Mouse (Mus musculus) kidney, adult 18-20 months (tissue): ENCODE results near the gene Rbm46.

Source experiments
- DNase-seq: peaks from one replicate; pipeline ENCODE4 v3.0.0; 2021

Rbm46 gene

DNA sequence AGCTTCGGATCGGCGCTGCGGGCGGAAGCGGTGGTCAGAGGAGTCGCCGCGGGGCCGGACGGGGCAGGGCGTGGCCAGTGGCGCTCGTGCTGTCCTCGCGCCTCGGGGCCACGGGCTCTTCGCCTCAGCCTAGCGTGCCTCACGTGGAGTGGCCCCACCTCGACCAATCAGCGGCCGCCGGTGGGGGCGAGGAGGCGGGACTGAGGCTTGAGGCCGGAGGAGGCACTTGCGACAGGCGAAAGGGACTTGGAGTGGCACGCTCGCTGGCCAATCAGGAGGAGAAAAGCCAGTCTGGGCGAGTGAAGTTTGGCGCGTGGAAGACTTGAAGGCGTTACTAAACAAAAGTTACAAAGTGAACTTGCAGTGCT is at the start of gene Rbm46:
Rbm46 (minus strand) TSS at position 112 of the 368 bp plus-strand sequence.
- peak; percentile 56 for DNase-seq

DNA sequence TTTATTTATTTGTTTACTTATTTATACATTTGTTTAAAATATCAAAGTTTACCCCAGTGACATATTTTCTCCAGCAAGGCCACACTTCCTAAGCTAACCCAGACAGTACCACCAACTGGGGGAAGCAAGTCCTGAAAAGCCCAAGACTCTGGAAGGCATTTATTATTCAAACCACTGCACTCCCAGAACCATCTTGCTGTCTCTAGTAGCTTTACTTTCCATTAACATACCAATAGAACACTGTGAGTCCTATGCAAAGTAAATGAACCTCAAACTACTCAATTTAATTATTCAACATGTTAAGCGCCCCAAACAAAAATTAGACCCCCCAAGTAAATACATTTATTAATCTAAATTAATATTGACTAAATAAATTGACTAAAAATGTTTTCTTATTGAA is 39.3 kb upstream of the Rbm46 start:
- DNase-seq, result no peak

DNA sequence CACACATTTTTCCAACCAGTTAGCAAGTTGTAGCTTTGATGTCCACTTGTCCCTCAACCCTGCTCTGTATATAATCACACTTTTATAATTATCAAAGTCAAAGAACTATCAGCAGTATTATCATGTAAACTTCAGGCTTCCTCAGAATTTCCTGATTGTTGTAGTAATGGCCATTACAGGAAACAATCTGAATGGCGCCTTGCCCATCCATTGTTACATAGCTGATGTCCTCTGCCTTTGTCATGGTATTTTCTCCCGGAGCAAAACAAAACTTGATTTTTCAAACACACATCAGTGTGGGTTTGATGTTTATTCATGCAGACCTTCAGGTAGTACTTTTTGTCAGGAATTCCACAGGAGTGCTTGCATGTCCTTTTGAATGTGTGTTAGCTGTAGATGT is 32.4 kb upstream of the Rbm46 start:
- DNase-seq, result no peak

DNA sequence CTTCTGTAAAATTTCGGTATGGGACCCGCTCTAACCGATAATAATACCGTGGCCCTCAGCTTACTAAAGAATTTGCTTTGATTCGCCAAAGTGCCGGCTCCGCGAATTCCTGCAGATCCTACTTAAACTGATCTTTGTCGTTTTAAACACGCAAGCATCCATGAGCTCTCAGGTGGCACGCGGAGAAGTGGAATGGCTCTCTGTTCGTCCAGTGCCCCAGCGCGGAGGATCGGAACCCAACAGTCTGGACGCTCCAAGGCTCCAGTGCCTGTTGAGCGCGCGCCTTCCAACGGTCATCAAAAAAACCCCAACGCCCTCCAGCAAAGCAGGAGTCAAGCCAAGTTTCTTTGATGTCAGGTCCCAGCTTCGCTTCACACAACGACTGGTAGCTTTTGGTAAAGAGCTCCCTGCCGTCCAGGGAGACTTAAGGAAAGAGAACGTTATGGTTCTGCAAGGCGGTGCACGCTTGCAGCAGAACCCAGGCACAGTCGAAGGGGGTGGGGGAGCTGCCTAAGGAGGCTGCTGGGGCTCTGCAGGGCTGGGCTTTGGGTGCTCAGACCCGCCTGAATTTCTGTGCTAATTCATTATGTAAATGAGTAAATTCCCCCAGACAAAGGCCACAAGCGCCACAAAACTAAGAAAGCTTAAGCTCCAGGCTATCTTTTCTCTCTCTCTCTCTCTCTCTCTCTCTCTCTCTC is 28.1 kb upstream of the Rbm46 start:
- no peak for DNase-seq

DNA sequence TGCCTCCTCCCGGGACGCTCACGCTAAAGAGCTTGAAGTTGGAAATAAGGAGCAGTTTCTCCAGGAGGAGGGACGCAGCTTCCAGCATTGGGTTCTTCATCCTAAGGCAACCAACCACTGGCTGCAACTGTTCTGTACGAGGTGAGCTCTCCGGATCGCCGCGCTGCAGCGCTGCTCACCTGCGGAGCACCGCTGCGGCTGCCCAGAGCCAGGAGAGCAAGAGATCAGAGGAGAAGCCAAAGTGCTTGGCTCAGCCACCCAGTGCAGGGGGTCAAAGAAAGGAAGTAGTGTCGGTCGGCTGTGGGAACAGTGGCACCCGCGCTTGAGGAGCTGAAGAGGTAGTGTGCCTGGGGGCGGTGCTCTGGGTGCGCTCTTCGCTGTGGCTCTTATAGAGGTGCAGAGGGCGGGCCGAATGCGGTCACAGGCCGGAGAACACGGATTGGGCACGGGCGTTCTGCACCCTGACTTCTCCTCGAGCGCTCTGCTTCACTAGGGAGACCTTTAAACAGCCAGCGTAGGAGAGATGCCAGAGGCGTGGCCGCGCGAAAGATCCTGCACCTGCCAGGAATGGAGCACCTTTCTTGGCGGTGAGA is 27.4 kb upstream of the Rbm46 start, which contains the start of gene Lrat:
Lrat (minus strand) TSS at position 361 of the 593 bp plus-strand sequence.
- peak; percentile 65 for DNase-seq

DNA sequence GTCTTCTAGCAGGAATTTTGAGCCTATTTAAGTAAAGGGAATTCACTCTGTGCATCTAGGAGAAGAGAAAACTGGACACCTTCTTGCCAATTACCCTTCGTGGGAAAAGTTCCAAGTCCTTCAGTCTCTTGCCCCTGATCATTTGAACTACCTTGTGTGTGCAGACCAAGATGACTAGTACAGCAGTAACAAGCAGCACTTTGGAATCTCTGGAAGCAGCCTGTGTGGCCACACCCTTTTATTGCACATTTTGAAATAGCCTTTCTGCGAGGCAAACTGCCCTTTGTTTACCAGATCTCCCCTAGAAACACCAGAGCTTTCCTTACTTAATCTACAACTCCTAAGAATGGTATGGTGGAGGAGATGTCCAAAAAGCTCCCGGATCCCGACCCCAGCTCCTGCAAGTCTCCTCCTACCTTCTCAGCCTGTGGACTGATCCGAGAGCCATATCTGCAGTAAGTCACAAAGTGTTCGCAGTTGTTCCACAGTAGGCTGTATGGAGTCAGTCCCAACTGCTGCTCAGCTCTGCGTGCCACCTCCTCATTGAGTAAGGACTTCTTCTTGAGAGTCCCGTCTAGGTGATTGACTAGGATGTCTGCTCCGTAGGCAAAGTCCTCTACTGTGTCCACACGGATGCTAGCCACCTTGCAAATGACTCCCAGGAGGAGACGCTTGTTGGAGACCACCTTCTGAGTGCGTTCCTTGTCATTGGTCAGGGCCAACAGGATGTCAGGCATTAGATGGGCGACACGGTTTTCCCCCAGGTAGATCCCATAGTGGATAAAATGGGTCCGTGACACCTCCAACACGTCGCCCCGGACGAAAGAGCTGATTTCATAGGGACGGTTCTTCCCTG is 26.7 kb upstream of the Rbm46 start:
- no peak for DNase-seq

- no peak for DNase-seq
Measured at GRCm38 (mm10) chr3:82888842-82889241, 12.6 kb upstream of the Rbm46 start.

- DNase-seq, result no peak
Measured at GRCm38 (mm10) chr3:82877258-82877657, 975 bp upstream of the Rbm46 start.

DNA sequence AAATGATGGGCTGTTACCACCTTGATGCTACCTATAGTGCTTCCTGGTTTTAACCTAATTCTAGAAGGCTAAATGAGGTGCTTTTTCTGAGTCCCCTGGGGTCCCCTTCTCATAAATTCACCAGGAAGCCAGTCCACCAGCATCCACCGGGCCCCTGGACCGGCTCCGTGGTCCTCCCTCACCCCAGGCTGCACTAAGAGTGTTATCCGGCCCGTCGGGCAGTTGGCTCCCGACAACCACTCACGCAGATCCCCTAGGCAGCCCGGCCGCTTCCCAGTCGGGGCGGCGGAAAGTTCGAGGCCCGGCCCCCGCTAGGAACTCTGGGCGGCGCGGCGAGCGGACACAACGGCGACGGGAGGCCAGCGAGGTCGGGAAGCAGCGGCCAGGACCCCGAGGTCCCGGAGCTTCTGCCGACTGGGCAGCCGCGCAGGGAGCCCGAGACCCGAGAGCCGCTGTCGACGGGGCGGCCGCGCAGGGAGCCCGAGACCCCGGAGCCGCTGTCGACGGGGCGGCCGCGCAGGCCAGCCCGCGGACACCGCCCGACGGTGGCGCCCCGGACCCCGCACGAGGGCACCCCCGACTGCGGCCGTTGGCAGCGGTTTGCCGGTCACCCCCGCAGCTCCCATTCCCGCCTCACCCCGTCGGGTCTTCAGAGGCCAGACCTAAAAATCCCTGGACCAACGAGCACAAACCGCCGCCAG is 462 bp downstream of the Rbm46 start:
- no peak for DNase-seq

DNA sequence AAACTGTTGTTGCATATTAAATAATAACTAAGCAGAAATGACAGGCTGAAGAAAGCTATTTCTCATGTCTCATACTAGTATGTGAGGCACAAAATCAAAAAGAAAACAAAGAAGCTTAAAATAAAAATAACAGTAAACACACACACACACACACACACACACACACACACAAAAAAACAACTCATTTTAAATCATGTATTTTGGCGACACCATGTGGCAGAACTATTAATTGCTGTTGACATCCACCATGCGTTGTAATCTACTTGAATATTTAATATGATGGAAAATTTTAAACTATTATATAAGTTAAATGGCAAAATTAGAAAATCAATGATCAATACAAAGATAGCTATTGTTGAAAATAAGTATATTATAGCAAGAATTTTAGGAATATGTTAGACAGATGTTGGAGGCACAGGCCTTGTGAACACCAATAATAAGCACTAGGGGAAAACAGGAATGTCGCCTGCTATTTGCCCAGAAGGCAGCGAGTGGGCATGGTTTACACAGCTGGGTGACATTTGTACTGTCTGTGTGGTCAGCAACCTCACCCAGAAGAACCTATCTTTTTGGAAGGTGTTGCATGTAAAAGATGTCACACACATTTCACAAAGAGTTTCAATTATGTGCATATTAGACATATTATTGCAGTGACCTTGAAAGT is 18.7 kb downstream of the Rbm46 start:
- DNase-seq, result no peak

DNA sequence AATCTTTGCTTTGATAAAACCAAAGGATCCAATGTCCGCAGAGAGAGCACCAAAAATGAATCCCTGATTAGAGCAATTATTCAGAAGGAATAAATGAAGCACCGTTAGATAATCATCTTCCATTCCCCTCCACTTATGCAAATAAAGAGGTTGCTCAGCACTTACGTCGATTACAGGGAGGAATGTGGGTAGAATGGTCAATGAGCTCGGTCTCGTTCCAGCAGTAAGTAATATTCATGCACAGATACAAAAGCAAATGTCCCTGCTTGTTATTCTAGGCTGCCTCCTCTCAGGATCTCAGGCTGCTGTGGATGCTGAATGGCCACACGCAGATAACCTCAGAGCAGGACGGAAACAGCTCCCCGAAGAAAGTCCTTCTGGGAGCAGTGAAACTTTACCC is 51.1 kb downstream of the Rbm46 start:
- no peak for DNase-seq

DNA sequence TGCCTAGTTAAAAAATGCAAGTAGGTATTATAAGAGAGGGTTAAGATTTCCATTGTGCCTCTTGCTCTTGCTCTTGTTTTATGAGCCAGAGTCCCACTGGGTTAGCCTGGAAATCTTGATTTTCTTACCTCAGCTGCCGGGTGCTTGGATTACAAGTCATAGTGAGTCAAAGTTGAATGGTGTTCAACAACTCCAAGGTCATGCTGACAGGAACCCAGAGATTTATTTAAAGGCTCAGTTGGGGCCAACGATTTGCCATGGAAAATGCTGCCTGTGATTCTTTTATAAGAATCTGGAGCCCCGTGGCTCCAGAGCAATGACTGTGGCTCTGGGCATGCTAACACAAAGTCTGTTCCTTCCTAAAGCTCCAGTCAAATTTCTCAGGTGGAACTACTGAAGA is 64.4 kb downstream of the Rbm46 start:
- no peak for DNase-seq

DNA sequence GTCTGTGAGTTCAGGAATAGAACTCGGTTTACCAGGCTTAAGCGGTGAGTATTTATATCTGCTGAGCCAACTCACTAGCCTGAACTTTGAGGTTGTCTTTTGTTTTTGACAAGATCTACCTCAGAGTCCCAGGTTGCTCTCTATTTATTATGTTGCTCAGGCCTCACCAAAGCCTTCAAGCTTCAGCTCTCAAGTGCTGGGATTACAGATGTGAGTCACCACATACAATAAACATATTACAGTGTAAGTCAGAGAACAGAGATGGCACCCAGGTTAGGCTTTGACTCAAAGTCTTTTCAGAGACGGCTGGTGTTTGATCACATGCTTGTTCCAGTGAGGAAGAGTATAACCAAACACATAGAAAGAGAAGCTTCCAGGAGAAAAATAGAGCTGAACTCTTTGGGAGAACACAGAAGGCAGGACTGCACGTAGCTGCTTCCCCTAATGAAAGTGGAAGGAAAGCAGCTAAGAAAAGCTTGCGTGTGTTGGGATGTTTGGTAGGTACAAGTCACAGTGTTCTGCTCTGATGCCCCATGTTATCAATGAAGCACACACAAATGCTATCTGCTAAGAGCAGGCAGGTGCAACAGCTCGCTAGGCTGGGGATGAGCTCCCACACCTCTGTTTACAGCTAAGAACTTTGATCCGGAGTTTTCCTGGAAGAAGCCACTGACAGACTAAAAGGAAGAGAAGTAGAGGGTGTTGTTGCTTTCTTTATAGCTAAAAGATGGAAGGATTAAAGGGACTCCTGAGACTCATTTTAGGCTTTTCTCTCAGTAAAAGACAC is 65.8 kb downstream of the Rbm46 start:
- DNase-seq, result no peak

- no peak for DNase-seq
Measured at GRCm38 (mm10) chr3:82809769-82810168, 66.5 kb downstream of the Rbm46 start.

DNA sequence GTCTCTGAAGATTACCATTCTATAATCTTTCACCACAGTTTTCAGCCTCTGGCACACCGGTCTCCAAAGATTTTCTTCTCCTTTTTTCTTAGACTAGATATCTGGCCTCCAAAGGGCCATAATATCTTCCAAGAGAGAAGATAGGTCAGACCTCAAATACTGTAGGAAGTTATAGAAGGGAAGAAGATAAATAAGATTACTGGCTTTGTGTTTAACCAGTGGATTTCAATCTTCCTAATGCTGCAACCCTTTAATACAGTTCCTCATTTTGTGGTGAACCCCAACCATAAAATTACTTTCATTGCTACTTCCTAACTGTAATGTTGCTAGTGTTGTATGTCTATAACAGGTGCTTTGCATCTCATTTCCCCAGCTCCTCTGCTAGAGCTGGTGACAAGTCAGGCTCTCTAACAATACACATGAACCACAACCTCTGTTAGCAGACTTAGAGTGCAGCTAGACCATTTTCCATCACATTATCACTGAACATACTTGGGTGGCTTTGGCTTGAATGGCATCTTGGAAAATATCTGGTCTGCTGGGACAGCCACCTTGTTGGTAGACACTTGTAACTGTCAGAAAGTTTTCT is 67.9 kb downstream of the Rbm46 start:
- no peak for DNase-seq

- DNase-seq, result no peak
Measured at GRCm38 (mm10) chr3:82805291-82805690, 71.0 kb downstream of the Rbm46 start.

DNA sequence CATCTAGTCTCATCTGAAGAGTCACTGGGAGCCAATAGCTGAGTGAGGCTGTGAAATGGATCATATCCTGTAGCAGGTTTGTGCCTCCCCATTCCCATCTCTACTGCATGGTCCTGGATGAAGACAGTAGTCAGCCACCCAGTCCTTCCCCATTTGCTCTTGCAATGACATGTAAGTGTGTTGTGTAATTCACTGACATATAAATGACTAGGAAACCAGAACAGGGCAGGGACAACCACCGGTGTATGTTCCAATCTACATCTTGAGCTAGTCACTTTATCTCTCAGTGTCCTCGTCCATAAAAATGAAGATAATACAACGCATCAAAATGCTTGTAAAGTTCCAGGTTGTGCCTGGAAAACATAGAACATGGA is 75.8 kb downstream of the Rbm46 start:
- DNase-seq, result no peak

DNA sequence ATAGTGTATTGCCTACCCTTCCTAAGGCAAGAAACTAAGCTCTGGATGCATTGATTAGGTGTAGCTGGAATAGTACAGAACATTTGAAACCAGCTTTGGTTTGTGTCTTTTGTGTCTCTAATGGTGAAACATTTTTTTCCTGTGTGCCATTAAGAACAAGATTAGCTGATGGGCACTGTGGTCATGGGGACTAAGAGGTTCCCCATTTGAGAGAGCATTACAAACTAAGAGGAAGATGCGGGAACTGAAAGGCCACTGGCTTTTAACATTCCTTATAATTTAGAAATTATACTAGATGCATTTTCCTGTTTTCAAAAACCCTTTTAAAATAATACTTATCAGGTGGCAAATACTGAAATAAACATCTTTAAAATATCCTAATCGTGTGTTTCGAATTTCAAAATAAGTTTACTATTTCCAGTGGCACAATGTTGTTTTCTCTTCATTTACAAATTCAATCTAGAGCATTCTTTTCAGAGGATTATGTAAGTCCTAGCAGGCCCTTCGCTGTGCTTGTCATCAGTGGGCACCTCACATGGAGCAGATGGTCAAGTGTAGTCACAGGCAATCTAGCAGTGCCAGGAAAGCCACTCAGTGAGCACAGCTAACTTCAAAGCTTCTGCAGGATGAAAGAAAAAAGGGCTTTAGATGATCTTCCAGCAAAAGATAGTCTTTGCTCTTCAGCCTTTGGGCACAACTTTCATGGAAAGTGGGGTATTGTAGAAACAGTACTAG is 76.4 kb downstream of the Rbm46 start:
- no peak for DNase-seq

DNA sequence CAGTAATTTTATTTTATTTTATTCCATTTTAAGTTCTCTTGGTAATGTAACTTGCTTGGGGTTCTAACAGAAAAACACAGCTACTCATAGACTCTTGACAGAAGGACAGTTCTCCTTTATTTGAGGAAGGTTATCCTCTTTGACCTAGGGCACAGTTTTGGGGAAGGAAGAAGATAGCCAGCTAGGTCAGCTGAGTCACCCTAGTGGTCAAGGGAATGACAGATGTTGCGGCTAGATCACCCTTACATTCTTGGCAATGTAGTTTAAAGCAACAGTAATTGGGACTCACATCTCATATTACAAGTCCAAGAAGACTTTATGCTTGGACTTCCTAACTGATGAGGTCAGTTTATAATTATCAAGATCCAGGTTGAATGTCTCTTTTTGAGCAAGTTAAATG is 82.6 kb downstream of the Rbm46 start:
- DNase-seq, result no peak

DNA sequence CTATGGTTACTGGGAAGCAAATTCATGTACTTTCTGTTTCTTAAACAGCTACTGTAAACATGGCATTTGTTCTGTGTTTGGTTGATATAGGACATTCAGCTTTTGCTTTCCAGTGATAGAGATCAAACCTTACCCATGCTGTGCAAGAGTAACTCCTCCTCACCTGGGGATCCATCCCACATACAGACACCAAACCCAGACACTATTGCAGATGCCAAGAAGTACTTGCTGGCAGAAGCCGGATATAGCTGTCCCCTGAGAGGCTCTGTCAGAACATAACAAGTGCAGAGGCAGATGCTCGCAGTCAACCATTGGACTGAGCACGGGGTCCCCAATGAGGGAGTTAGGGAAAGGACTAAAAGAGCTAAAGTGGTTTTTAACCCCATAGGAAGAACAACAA is 84.6 kb downstream of the Rbm46 start:
- DNase-seq, result no peak
